Mouse (Mus musculus) cerebellum, adult 2 months (tissue): ENCODE results near the gene Tmem218.

Experiments
- CTCF ChIP-seq: fragments of 200-500 bp; IDR thresholded peaks from 2 replicates; pipeline ENCODE4 v1.5.1; 2011; ENCODE audit warnings: low read depth, mild to moderate bottlenecking, control low read depth, low read length, moderate library complexity, borderline replicate concordance; ENCODE audit not compliant: insufficient read depth
- POLR2A ChIP-seq: fragments of 200-500 bp; IDR thresholded peaks from 2 replicates; pipeline ENCODE4 v1.6.1; 2011; ENCODE audit warnings: low read length, control low read depth, borderline replicate concordance; ENCODE audit not compliant: insufficient read depth

GRCm38 (mm10) chr9:37230486-37231195 is 22.6 kb downstream of the Tmem218 start:
- no peak for TF ChIP-seq POLR2A
- no peak for TF ChIP-seq CTCF
